Mouse (Mus musculus): ENCODE data around the gene Ppfibp2.

Ppfibp2 gene

GRCm38 (mm10) chr7:107665221-107665585 is 70.2 kb downstream of the Ppfibp2 start:
- no peak for DNase-seq

DNA sequence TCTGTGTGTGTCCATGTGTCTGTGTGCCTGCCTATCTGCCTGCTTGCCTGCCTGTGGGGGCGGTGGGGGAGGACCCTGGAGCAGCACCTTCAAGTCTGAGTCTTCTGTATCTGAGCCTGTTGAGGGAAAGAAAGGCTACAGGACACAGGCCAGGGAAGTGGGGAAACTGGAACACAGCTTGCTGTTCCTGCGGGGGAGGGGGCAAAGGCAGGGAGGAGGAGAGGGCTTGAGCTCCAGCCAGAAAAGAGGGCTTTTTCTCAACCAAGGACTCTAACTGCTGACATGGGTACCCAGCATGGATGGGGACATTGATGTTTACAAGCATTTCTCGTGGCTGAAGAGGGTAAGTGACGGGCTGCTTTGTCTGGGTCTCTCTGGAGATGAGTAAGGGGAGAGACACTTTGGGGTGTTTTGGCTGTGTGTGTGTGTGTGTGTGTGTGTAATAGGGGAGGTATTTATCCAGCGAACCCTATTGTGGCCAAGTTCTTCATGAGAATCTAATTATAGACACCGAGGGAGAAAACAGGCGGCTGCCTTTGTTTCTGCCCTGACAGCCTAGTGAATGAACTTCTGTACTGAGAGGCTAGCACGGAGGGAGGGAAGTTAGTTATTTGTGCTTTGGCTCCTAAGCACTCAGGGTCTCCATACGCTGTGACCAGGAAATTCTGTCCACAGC is 70.7 kb downstream of the Ppfibp2 start:
- peak; percentile 58 to 72 for DNase-seq

GRCm38 (mm10) chr7:107666262-107666902 is 71.4 kb downstream of the Ppfibp2 start:
- DNase-seq = peak in 1 of 2 experiments; percentile 29

DNA sequence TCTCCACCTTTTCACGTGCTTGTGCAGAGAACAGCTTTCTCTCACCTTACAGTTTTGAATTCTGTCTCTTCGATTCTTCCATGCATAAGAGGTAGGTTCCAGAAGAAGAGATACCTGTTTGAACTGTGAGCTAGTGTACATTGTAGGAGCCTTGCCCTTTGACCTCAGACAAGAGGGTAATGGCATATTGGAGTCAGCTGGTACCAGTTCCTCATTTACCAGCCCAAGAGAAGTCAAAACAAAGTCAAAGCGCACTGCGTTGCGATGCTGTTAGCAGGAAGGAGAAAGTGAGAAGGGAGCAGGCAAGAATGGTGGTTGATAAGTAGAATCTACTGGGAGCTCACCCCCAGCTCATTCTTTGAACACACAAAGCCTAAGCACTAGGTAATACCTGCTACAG is 73.5 kb downstream of the Ppfibp2 start:
- no peak for DNase-seq

- DNase-seq = no peak
These were observed 80.2 kb downstream of the Ppfibp2 start for GRCm38 (mm10) chr7:107675224-107675623.

GRCm38 (mm10) chr7:107680151-107680852 is 85.3 kb downstream of the Ppfibp2 start:
- peak in 1 of 2 experiments; percentile 62 for DNase-seq

- DNase-seq = no peak
These were observed 86.3 kb downstream of the Ppfibp2 start for GRCm38 (mm10) chr7:107681306-107681705.

DNA sequence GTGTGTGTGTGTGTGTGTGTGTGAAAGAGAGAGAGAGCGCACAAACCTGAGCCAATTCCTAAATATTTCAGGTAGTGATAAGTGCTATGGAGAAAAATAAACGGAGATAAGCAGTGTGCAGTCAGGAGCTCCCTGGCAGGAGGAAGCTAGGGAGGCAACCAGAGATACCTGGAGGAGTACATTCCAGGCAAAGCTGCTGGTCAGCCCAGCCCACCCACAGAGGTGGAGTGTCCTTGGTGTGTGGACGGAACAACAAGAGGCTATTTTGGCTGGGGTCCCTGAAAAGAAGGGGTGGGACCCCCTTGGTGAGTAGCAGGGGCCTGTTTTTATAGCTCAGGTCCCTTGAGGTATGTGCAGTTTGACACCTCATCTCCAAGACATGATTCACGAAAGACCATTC is 88.2 kb downstream of the Ppfibp2 start:
- DNase-seq = peak in 1 of 2 experiments; percentile 40

- DNase-seq = no peak
These were observed 88.6 kb downstream of the Ppfibp2 start for GRCm38 (mm10) chr7:107683622-107684021.

DNA sequence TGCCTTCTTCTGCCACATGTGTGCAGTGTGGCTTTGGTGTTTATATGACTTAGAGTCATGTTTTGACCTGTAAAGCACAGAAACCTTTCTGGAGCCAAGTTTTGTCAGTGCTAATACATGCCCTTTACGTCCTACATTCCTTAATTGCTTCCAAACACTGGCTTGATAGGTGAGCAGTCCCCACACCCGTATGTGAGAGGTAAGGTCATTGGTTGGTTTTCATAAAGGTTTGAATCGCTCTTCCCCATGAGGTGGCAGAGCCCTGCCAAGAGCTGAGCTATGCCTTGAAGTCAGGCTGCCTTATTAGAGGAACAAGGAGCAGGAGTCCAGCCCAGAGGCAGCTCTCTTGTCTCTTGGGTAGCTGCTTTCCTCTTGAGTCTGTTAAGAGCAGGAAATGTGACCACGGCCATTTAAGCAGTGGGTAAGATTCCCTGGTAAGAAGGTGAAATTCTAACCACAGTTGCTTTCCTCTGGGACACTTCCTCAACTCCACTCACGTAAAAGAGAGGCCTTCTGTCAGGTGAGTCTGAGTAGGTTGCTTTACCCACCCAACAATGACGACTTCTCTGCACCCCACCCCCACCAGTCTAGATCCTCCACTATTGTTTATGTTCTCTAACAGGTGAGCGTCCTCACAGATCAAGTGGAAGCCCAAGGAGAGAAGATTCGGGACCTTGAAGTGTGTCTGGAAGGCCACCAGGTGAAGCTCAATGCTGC is 90.4 kb downstream of the Ppfibp2 start:
- DNase-seq = peak in 1 of 2 experiments; percentile 29

GRCm38 (mm10) chr7:107685955-107686285 is 90.9 kb downstream of the Ppfibp2 start:
- peak in 1 of 2 experiments; percentile 52 for DNase-seq

- no peak for DNase-seq
These were observed 92.4 kb downstream of the Ppfibp2 start for GRCm38 (mm10) chr7:107687412-107687811.

- no peak for DNase-seq
These were observed 93.0 kb downstream of the Ppfibp2 start for GRCm38 (mm10) chr7:107688040-107688439.

DNA sequence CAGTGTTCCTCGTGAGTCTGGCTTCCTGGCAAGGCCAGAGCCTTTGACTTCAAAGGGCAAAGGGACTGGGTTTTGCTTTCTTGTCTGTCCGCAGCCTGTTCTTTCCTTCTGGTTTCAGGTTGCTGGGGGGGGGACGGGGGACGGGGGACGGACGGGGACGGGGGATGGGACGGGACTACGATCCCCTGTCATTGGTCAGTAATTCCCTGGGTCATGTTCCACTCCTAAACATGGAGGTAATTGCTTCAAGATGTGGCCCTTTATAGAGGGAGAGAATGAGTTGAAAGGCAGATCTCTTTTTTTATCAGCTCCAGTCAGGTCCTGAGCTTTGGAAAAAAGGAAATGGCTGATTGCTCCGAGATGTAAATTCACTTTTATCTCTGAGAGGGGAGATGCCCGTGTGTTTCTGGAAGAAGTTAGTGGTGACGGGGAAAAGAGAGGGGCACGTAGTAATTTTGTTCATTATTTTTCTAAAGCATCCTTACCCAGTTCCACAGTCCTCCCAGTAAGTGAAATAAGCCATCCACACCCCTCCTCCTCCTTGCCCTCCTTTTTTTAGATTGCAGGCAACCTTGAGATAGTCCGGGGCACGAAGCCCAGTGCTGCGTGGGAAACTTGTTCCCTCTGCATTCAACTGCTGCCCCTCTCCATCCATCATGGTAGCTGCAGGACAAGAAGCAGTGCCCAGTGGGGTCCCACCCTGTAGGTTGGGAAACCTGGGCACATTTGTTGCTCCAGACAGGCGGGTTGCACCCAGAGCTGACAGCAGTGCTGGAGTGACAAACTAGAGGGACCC is 95.6 kb downstream of the Ppfibp2 start:
- DNase-seq = no peak

- DNase-seq = no peak
These were observed 96.5 kb downstream of the Ppfibp2 start for GRCm38 (mm10) chr7:107691493-107691892.

GRCm38 (mm10) chr7:107694254-107694947 is 99.4 kb downstream of the Ppfibp2 start:
- DNase-seq = no peak

DNA sequence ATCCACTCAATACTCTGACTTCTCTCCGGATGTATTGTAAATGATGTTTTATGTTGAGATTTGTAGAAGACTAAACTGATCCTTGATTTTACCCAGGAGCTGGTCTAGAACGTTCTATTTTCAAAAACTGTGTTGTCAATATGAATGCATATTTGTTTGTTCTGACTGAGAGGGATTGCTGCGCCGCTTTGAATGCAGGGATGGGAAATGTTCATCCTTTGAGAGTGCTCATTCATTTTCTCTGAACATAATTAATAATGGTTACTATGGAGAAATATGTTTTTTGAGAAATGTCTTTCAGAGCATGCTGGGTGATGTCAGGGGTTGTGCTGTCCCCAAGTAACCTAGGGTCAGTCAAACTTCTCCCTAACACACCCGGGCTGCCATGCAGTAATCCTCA is 102.1 kb downstream of the Ppfibp2 start:
- DNase-seq = no peak

DNA sequence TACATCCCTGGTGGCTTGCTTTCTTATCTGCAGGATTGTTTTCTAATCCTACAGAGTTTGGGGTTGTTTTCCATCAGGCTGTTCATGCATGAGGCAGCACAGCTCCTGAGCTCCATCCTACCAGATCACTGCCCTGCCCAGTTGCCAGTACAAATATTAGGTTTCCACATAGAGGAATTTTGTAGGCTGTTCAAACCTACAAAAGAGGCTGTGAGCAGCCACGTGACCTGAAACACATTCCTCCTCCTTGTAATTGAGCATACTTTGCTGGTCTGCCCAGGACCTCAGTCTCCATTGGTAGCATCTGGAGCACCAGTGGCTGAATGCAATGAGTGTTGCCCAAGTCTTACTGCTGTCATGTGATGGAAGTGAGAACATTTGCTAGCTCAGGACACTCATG is 104.9 kb downstream of the Ppfibp2 start:
- DNase-seq = peak; percentile 37 to 63

DNA sequence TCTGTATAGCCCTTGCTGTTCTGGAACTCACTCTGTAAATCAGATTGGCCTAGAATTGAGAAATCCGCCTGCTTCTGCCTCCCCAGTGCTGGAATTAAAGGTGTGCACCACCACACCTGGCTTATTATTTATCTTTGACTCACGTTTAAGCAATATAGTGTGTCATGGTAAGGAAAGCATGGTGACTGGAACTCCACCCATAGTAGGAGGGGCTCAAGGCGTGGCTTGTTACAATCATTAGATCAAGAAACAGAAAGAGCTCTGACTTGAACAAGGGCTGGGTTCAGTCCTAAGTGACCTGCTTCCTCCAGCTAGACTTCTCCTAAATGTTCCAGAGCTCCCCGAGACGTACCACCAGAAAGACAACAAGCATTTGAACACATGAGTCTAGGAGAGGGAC is 105.6 kb downstream of the Ppfibp2 start:
- DNase-seq = no peak

DNA sequence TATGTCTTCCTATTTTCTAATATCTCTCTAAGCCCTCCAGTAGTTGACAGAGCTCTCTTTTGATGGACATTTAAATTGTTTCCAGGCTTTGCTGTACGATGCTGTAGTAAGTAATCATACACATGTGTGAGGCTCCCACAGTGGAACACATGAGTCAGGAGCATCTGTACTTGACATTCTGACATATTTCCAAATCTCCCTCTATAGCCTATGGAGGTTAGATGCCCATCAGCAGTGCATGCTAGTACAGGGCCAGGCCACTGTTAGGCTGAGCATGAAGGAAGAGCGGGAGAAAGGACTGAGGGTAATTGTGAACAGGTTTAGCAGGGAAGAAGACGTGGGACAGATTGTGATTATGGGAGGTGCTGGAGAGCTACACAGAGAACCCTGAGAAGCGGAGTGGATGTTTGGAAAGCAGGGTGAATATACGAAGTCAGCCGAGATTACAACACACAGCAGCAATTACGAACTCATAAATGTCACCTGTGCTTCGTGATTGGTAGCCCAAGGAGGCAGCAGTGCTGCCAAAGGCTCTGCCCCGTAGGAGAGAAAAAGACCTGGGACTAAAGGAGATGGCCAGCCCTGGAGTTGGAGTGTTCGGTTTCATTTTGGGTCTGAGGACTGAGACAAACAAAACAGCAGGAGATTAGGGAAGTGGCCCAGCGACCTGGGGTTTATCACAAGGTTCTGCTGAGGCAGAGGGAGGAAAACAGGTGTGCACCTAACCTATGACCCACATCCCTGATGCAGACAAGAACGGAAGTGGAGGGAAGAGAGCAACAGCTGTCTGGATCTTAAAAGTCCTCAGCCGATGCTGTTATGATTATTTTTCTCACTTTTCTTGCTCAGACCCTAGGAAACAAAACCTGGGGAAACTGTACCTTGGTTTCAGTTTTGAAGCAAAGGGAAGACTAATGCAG is 107.7 kb downstream of the Ppfibp2 start:
- no peak for DNase-seq

- peak; percentile 47 to 52 for DNase-seq
These were observed 110.9 kb downstream of the Ppfibp2 start for GRCm38 (mm10) chr7:107705941-107706340.

Measured in lung, postnatal 4 days (tissue).